Mouse (Mus musculus) layer of hippocampus, postnatal 10 days (tissue): Measurements from ENCODE around the gene Gm14406. TPM values are rescaled to one million over a fixed set of nuclear protein-coding genes. Genes with fewer than 3 reads are reported as not detected.
"Not testable (repeated sequence)": the region's sequence is repeated elsewhere in the genome, so short reads cannot be mapped to it uniquely, and the experiment has no call there.

Experiments
- DNase-seq, 2 experiments: peaks; one replicate each; pipeline ENCODE4 v3.0.0; 2021; ENCODE audit warnings: low spot score in 2 of 2
- long read RNA-seq: library from polyadenylated mRNA; stranded (forward); transcript quantifications from one replicate; pipeline ENCODE4 v2.0.0, GENCODE M21; 2023
- total RNA-seq, 2 experiments: library from RNA; stranded (reverse); gene quantifications; 2 replicates each; pipeline ENCODE4 v1.2.3; 2021

The Gm14406 gene
- total RNA-seq, result not detected
- long read RNA-seq, result 0 reads

- not testable (repeated sequence) for DNase-seq
Measured at GRCm38 (mm10) chr2:177577998-177578397, at the start of gene Gm14406. Gm14406 (minus strand) TSS chr2:177578210.

GRCm38 (mm10) chr2:177575141-177575540 is 2.9 kb downstream of the Gm14406 start:
- DNase-seq, result not testable (repeated sequence)

- DNase-seq, result not testable (repeated sequence)
Measured at GRCm38 (mm10) chr2:177559365-177559764, 18.6 kb downstream of the Gm14406 start.

GRCm38 (mm10) chr2:177555261-177555660 is 22.7 kb downstream of the Gm14406 start:
- DNase-seq, result not testable (repeated sequence)

GRCm38 (mm10) chr2:177537717-177538116 is 40.3 kb downstream of the Gm14406 start:
- not testable (repeated sequence) for DNase-seq

- not testable (repeated sequence) for DNase-seq
Measured at GRCm38 (mm10) chr2:177537141-177537540, 40.9 kb downstream of the Gm14406 start.

- no peak for DNase-seq
Measured at GRCm38 (mm10) chr2:177535876-177536275, 42.1 kb downstream of the Gm14406 start.

GRCm38 (mm10) chr2:177524171-177524570 is 53.8 kb downstream of the Gm14406 start:
- not testable (repeated sequence) for DNase-seq

GRCm38 (mm10) chr2:177523674-177524073 is 54.3 kb downstream of the Gm14406 start:
- not testable (repeated sequence) for DNase-seq

GRCm38 (mm10) chr2:177523061-177523460 is 54.9 kb downstream of the Gm14406 start:
- no peak for DNase-seq

GRCm38 (mm10) chr2:177520035-177520434 is 58.0 kb downstream of the Gm14406 start:
- DNase-seq, result no peak

Other genes starting within 250 kb of the Gm14406 start
- 10 to 100 TPM; 31.6 to 37.6 TPM for gene Gm14418, start 179.9 kb downstream of the Gm14406 start, total RNA-seq
- gene Zfp970, start 113.5 kb downstream of the Gm14406 start, total RNA-seq, result 10 to 100 TPM; 28.7 to 30.8 TPM
- 10 to 100 TPM; 28.2 to 29.1 TPM for gene Gm14403, start 80.0 kb downstream of the Gm14406 start, total RNA-seq
- gene Gm14322, start 181.1 kb upstream of the Gm14406 start, total RNA-seq, result 10 to 100 TPM; 31.5 to 32.7 TPM